Mouse (Mus musculus) hindbrain, embryonic 12.5 days (tissue): ENCODE measurements around the gene Armc7. TPM values are rescaled to one million over a fixed set of nuclear protein-coding genes. Genes with fewer than 3 reads are reported as not detected.
"Not testable (repeated sequence)": the region's sequence is repeated elsewhere in the genome, so short reads cannot be mapped to it uniquely, and the experiment has no call there.

Experiments
- ATAC-seq: fragments of 200-750 bp; cut with Nextera tagmentation; 2 replicates; pipeline ENCODE4 v1.8.0; 2017; ENCODE audit warnings: moderate TSS enrichment; ENCODE audit not compliant: low FRiP score
- H3K27ac ChIP-seq: fragments of 300-500 bp; sonication (generic); 2 replicates; pipeline ENCODE4 v1.5.1; 2016; ENCODE audit warnings: mild to moderate bottlenecking
- H3K27me3 ChIP-seq: fragments of 300-500 bp; sonication (generic); 2 replicates; pipeline ENCODE4 v1.6.1; 2016; ENCODE audit warnings: mild to moderate bottlenecking
- H3K36me3 ChIP-seq: fragments of 300-500 bp; sonication (generic); 2 replicates; pipeline ENCODE4 v1.6.1; 2016; ENCODE audit warnings: mild to moderate bottlenecking
- H3K4me1 ChIP-seq: fragments of 300-500 bp; sonication (generic); 2 replicates; pipeline ENCODE4 v1.6.1; 2016
- H3K4me2 ChIP-seq: fragments of 300-500 bp; sonication (generic); replicated peaks from 2 replicates; pipeline ENCODE4 v1.6.1; 2016; ENCODE audit warnings: mild to moderate bottlenecking
- H3K4me3 ChIP-seq: fragments of 300-500 bp; sonication (generic); 2 replicates; pipeline ENCODE4 v1.5.1; 2016; ENCODE audit warnings: mild to moderate bottlenecking
- H3K9ac ChIP-seq: fragments of 300-500 bp; sonication (generic); 2 replicates; pipeline ENCODE4 v1.6.1; 2016; ENCODE audit warnings: mild to moderate bottlenecking, moderate library complexity
- H3K9me3 ChIP-seq: fragments of 300-500 bp; sonication (generic); replicated peaks from 2 replicates; pipeline ENCODE4 v1.6.1; 2016; ENCODE audit warnings: mild to moderate bottlenecking
- WGBS: fragments of 180-500 bp; shearing (Covaris S2); methylation state at CpG from one replicate; pipeline ENCODE4 v1.1.7; 2016; 5-methylcytosine and 5-hydroxymethylcytosine counted together
- polyA plus RNA-seq: library from polyadenylated mRNA; unstranded; fragments of >200 nt; fragmentation: Nextera tagmentation; extraction: Ambion mirVana; gene quantifications from 2 replicates; pipeline ENCODE4 v1.2.1, GENCODE M21; 2016

The Armc7 gene
- polyA plus RNA-seq, 1 experiment from 2014 or later: 10.2 TPM

- Histone ChIP-seq H3K4me3 (no peak overlapping the region), H3K4me1 (peaks cover 16% of the 10 kb centered on the region), H3K36me3 (peaks cover 3% of the 10 kb centered on the region; the same call in 1 of the 2 replicates), H3K4me2 (no peak overlapping the region), H3K27me3 (no peaks in the 10 kb centered on the region), H3K9me3 (no peaks in the 10 kb centered on the region), H3K27ac (no peak overlapping the region), H3K9ac (no peak overlapping the region)
- no peak for ATAC-seq
- WGBS: 86% methylated on average over 6 of the region's 6 CpGs
Measured at GRCm38 (mm10) chr11:115481553-115482259, 6.2 kb downstream of the Armc7 start.

- Histone ChIP-seq H3K9ac (0 out of 2 replicates have a peak overlapping the region, but pooled peaks have one; percentile 8), H3K9me3 (no peaks in the 10 kb centered on the region), H3K27ac (no peak overlapping the region), H3K36me3 (peaks cover 3% of the 10 kb centered on the region; the same call in 1 of the 2 replicates), H3K27me3 (no peaks in the 10 kb centered on the region), H3K4me3 (no peak overlapping the region), H3K4me2 (no peak overlapping the region), H3K4me1 (peaks cover 8% of the 10 kb centered on the region)
- ATAC-seq: no peak
- WGBS: 70% methylated on average over 11 of the region's 11 CpGs
Measured at GRCm38 (mm10) chr11:115483278-115483677, 7.8 kb downstream of the Armc7 start.

- Histone ChIP-seq H3K4me2 (no peak overlapping the region), H3K4me3 (no peak overlapping the region), H3K4me1 (peaks cover 8% of the 10 kb centered on the region), H3K27ac (no peak overlapping the region), H3K9ac (no peak overlapping the region), H3K36me3 (peaks cover 5% of the 10 kb centered on the region), H3K27me3 (no peaks in the 10 kb centered on the region), H3K9me3 (no peaks in the 10 kb centered on the region)
- ATAC-seq: no peak
- WGBS: 20% methylated on average over 6 of the region's 6 CpGs
Measured at GRCm38 (mm10) chr11:115483726-115484125, 8.3 kb downstream of the Armc7 start.

GRCm38 (mm10) chr11:115485155-115485554 is 9.7 kb downstream of the Armc7 start:
- Histone ChIP-seq H3K27me3 (no peaks in the 10 kb centered on the region), H3K4me3 (no peak overlapping the region), H3K9ac (no peak overlapping the region), H3K4me1 (peaks cover 8% of the 10 kb centered on the region), H3K27ac (no peak overlapping the region), H3K36me3 (peaks cover 16% of the 10 kb centered on the region), H3K4me2 (no peak overlapping the region), H3K9me3 (no peaks in the 10 kb centered on the region)
- WGBS: 33% methylated on average over 12 of the region's 12 CpGs
- no peak for ATAC-seq

GRCm38 (mm10) chr11:115488551-115489104 is 13.2 kb downstream of the Armc7 start:
- Histone ChIP-seq H3K4me3 (no peak overlapping the region), H3K9me3 (no peaks in the 10 kb centered on the region), H3K9ac (no peak overlapping the region), H3K4me1 (peaks cover 26% of the 10 kb centered on the region), H3K36me3 (peaks cover 13% of the 10 kb centered on the region), H3K27ac (no peak overlapping the region), H3K4me2 (no peak overlapping the region), H3K27me3 (0 out of 2 replicates have a peak, but pooled peaks cover 3% of the 10 kb centered on the region)
- WGBS: 87% methylated on average over 19 of the region's 19 CpGs
- no peak for ATAC-seq

DNA sequence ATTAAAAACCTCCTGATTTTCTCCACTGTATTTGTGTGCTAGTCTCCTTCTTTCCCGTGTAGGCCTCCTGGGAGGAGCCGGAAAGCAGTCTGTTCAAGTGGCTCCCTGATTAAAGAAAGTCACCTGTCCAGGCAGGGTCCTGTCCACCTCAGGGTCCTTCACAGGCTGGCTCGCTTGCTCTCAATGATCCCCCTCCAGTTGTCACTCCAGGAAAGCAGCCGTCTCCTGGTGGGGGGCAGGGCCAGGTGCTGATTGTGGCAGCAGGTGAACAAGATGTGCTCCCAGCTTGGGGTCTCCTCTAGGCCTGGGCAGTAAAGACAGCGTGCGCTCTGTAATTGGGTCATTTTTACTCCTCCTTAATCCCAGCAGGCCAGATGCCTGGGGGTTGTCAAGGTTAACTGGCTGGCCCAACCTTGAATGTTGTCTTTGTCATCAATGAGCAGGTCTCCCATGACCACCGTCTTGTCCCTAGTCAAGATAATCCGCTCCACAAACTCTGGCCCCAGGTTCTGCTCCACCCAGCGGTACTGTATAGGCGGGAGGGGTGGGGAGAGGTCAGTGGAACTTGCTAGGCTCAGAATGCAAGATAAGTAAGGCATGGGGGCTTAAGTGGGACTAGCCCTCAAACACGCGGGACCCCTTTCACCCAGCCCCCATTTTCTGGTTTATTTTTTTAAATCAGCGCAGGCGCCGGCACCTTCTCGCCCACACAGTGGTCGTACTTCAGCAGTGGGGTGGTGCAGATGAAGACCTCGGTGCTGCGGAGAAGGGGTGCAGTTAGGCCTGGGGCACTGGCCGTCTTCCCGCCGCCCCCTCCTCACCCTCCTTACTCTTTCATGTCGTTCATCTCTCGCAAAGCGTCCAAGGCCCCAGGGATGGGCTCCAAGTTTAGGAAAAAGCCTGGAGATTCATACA is 15.2 kb downstream of the Armc7 start:
- H3K27me3 ChIP-seq: 0 out of 2 replicates have a peak, but pooled peaks cover 5% of the 10 kb centered on the region
- peak overlapping the region; percentile 70 for H3K4me2 ChIP-seq
- peaks cover 18% of the 10 kb centered on the region for H3K4me1 ChIP-seq
- WGBS: 26% methylated on average over 25 of the region's 25 CpGs
- H3K9me3 ChIP-seq: no peaks in the 10 kb centered on the region
- peak overlapping the region; percentile 78 for H3K27ac ChIP-seq
- peak overlapping the region; percentile 74 for H3K9ac ChIP-seq
- peak overlapping the region; percentile 58 for H3K4me3 ChIP-seq
- H3K36me3 ChIP-seq: peaks cover 13% of the 10 kb centered on the region
- ATAC-seq: peak; percentile 36

DNA sequence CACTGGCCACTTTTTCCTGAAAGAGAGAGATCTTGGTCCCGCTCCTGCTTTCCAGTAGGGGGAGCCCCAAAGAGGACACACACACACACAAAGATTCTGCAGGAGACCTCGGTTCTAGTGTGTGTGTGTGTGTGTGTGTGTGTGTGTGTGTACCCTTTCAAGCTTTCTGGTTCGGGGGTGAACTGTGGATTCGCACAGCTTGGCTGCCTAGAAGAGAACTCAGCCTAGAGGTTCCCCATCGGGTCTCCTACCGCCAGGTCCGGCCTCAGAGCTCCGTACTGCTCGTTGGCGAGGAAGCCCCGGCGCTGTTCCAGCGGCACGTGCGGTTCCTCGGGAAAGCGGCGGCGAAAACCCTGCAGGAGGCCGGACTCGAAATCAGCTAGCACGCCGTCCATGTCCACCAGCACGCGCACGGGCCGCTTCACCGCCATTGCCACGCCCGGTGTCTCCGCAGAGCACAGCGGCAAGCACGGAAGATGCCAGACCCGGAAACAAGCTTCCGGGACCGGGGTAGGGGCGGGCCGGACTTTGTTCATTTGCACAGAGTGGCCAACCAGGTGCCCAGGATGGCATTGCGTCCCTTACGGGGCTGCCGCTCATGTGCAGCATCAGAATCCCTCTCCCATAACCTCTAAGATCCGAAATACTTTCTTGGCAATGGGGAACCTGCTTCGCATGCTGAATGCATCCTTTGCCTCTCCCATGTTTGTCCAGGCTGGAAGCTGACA is 16.1 kb downstream of the Armc7 start, which contains the start of gene Nt5c:
Nt5c (minus strand) TSS at position 507 of the 728 bp plus-strand sequence.
- Histone ChIP-seq H3K36me3 (peaks cover 13% of the 10 kb centered on the region), H3K27me3 (0 out of 2 replicates have a peak, but pooled peaks cover 5% of the 10 kb centered on the region), H3K9me3 (no peaks in the 10 kb centered on the region), H3K4me3 (peak within 1 kb of the TSS; percentile 58), H3K4me2 (peak within 1 kb of the TSS; percentile 70), H3K27ac (peak within 1 kb of the TSS; percentile 78), H3K4me1 (peaks cover 18% of the 10 kb centered on the region), H3K9ac (peak within 1 kb of the TSS; percentile 74)
- ATAC-seq: peak; percentile 88
- under 1% methylated on average over 43 of the region's 43 CpGs for whole genome bisulfite sequencing

- peaks cover 20% of the 10 kb centered on the region for H3K36me3 ChIP-seq
- H3K27me3 ChIP-seq: 0 out of 2 replicates have a peak, but pooled peaks cover 5% of the 10 kb centered on the region
- H3K9ac ChIP-seq: peak overlapping the region; percentile 74
- peaks cover 18% of the 10 kb centered on the region for H3K4me1 ChIP-seq
- H3K27ac ChIP-seq: no peak overlapping the region
- no peak for ATAC-seq
- H3K4me3 ChIP-seq: peak overlapping the region; percentile 58
- WGBS: 41% methylated on average over 6 of the region's 6 CpGs
- peak overlapping the region; percentile 70 for H3K4me2 ChIP-seq
- no peaks in the 10 kb centered on the region for H3K9me3 ChIP-seq
Measured at GRCm38 (mm10) chr11:115492387-115492786, 16.9 kb downstream of the Armc7 start.

- not testable (repeated sequence) for H3K9ac ChIP-seq, ATAC-seq, H3K4me2 ChIP-seq, H3K27me3 ChIP-seq, H3K27ac ChIP-seq, H3K4me1 ChIP-seq, H3K9me3 ChIP-seq, H3K4me3 ChIP-seq
- H3K36me3 ChIP-seq: peaks cover 46% of the 10 kb centered on the region
- 92% methylated on average over 9 of the region's 9 CpGs for WGBS
Measured at GRCm38 (mm10) chr11:115496559-115496958, 21.1 kb downstream of the Armc7 start.

DNA sequence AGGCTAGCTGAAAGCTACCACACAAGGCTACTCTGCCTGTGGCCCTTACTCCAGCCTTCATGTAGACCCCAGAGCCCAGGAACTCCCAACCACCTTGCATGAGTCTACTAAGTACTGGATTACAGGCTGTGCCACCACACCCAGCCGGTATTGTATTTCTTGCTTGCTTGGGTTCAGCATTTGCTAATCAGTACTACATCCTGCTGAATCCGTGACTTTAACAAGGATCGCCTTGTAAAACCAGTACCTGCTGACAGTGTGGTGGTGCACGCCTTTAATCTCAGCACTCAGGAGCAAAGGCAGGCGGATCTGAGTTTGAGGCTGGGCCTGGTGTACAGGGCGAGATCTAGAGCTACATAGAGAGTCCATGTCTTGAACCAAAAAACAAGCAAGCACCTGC is 27.2 kb downstream of the Armc7 start:
- no peak overlapping the region for H3K27ac ChIP-seq
- no peak for ATAC-seq
- H3K9ac ChIP-seq: no peak overlapping the region
- 96% methylated on average over 6 of the region's 6 CpGs for WGBS
- H3K4me1 ChIP-seq: peaks cover 17% of the 10 kb centered on the region
- H3K4me2 ChIP-seq: no peak overlapping the region
- H3K27me3 ChIP-seq: no peaks in the 10 kb centered on the region
- H3K4me3 ChIP-seq: no peak overlapping the region
- peaks cover 56% of the 10 kb centered on the region for H3K36me3 ChIP-seq
- H3K9me3 ChIP-seq: no peaks in the 10 kb centered on the region

DNA sequence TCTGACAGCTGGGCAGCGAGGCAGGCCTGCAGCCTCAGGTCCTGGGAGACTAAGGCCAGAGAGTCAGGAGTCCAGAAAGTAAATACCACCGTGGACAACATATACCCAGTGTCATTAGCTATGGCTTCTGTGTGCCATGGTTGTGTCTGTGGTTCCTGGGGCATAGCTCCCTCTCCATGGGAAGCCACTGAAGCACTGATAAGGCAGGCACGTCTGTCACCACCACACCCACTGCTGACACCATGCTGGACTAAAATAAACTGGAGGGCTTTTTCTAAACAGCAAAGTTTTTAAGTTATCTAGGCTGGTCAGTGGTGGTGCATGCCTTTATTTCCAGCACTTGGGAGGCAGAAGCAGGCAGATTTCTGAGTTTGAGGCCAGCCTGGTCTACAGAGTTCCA is 31.1 kb downstream of the Armc7 start:
- 55% methylated on average over 3 of the region's 3 CpGs for whole genome bisulfite sequencing
- Histone ChIP-seq H3K4me3 (no peak overlapping the region), H3K9ac (no peak overlapping the region), H3K27me3 (no peaks in the 10 kb centered on the region), H3K9me3 (no peaks in the 10 kb centered on the region), H3K27ac (no peak overlapping the region), H3K4me2 (no peak overlapping the region), H3K36me3 (peaks cover 18% of the 10 kb centered on the region), H3K4me1 (peaks cover 51% of the 10 kb centered on the region)
- no peak for ATAC-seq
